Mouse (Mus musculus): Measurements from ENCODE around the gene Rell1.

Rell1 gene

DNA sequence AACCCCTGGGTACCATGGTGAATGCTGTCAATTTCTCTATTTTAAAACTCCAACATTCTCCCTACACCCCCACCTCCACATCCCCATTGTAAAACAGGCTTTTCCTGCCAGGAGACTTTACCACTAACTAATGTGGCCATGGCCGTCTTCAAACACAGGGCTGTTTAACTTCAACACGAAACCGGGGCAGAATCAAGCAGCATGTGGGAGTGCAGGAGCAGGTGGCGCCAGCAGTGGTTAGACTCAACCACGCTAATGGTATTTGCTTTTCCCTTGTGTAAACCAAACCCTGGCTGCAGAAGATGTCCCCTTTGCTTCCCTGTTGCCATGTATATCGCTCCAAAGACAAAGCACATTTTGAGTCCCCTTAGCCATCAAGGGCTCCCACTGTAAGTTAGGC lies 76.8 kb downstream of the Rell1 start:
- DNase-seq: no peak

GRCm38 (mm10) chr5:63891241-63891640 lies 77.5 kb downstream of the Rell1 start:
- DNase-seq: no peak

- no peak for DNase-seq
Observed at GRCm38 (mm10) chr5:63887111-63887510, 81.6 kb downstream of the Rell1 start.

DNA sequence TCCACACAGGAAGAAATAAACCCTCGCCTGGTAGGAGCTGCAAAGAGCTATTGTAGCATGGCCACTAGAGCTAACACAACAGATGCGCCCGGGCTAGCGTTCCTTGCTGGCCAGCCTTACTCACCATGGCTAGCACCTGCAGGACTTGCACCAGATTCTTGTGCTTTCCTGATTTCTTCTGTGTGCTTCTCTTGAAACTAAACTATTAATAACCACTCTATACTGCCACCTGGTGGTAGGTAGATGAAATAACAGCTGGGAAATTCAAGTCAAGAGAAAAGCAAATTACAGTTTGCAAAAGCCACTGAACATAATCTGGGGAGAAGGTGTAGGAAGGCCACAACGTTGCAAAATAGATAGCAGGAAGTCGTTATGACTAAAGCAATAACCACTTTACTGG lies 82.0 kb downstream of the Rell1 start:
- DNase-seq: no peak

- DNase-seq: no peak
Observed at GRCm38 (mm10) chr5:63886292-63886691, 82.4 kb downstream of the Rell1 start.

DNA sequence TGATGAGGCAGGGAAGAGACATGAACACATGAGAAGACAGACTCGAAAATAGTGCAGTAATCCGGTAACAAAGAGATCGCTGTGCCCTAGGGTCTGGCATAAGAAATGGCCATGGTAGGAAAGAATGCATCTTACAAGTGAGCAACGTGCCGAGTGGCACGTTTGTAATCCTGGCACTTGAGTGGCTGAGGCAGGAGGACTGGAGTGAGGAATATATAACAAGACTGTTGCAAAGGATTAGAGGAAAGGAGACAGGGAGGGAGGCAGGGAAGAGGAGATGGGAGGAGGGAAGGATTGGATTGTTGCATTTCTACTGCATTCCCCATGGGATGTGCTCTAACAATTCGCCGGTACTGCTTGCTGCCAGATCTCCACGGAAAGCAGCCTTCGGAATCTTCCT lies 89.7 kb downstream of the Rell1 start:
- no peak for DNase-seq

DNA sequence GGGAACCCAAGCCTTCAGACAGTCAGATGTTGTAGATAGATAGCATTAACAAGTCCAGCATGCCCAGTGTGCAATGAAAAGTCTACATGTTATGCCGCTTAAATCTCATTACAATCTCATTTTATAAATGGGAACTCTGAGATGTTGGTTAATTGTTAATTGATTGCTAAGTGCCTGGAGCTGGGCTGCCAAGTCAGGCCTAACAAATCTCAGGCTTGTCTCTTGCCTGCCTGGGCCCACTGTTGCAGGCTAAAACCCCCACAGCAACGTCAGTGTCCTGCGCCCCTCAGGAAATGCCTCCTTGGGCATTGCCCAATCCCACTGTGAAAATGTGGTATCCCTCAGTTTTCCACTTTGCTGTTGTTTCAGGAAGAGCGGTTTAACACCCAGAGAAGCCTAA lies 92.6 kb downstream of the Rell1 start:
- no peak for DNase-seq

DNA sequence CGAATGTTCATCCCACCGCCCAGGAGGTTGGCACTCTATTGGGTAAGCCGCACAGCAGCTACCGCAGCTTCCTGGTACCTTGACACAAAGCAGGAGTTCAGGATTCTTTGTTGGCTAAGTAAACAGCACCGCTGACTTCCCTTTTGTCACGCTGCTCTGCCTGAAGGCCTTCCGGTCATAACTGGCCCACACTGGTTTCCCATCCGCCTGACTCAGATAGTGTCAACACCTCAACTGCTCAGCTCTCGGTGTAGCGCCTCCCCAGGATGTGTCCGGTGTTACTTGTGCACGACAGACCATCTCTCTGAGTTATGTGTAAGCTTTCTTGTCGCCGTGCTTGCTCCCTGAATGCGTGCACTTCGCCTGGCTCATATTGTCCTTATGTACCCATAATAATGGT lies 93.8 kb downstream of the Rell1 start:
- no peak for DNase-seq

DNA sequence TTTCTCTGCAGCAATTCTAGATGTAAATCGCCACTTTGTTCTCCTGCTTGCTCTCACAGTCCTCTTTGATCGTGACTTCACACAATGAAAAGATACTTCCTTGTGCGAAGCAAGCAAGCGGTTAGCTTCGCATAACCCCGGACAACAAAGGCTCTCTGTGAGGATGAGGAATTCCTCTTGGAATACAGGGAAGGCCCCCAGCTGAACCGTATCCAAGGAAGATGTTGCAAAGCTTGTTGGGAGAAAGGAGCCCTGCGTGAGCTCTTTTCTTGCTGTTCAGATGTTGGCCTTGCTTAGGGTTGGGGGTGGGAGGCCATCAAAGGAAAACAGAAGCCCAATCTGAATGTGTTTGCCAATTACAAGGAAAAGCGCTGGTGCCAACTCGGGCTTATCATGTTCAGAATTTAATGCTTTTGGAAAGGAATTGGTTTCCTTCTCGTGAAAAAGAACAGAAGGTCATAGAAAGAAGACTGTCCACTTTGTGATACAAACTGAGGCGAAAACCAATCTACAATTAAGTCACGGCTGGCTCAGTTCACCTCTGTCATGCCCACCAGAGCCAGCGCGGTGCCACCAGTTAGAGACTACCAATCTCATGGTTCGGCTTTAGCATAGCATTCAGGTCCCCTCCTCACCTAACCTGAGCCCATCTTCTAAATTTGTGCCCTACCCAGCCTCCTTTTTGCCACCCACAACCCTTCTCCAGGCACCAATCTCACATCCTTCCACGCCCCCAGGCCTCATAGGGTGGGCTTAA lies 96.3 kb downstream of the Rell1 start:
- no peak for DNase-seq

DNA sequence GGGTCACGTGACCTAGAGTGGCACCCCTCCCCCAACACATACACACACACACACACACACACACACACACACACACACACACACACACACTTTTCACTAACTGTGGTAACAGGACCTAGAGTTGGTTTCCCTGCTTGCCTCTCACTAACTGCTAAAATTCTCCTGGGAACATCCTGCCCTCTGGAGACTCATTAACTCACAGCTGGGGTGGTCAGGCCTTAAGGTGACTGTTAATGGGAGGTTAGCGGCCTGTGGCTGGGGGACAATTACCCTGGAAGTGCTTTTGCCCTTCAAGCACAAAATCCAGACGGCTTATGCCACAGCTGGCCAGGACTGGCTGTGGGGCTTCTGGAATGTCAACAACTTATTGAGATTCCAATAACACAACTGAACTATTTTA lies 101.3 kb downstream of the Rell1 start:
- no peak for DNase-seq

DNA sequence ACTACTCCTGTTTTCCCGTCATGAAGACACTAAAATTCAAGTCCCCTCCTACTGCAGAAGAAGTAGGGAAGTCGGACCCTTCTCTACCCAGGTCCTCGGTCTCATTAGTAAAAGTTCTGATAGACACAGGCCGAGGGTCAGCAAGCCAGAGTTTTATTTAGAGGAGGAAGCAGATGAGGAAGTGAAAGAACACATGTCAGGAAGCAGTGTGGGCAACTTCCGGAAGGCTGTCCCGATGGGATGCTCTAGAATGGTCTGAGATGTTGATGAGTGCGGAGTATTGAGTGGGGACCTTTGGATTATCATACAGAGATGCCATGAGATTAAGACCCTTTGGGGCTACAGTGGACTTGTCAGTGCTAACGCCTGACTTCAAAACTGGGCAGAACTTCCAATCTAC lies 109.8 kb downstream of the Rell1 start:
- DNase-seq: no peak

Data from right cerebral cortex, postnatal 14 days (tissue).